11 mouse cellular contexts compared by ENCODE assay signal in the genomic region with DNA sequence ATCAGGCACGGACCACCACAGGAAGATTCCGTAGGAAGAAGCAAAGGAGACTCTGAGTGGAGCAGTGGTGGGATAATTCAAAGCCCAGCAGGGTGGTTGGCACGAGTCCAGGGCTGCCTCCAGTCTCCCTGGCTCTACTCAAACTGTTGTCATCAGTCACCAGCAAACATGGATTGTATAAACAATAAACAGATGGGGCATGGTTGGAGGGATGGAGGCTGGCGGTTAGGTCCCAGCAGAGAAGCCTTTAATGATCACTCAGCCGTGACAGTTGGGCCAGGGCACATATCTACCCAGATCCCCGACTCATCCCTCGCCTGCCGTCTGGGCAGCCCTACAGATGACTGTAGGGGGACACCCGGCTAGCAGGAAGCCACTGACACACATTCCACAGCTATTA. TPM values are rescaled to one million over a fixed set of nuclear protein-coding genes. Genes with fewer than 3 reads are reported as not detected.
A peak's percentile ranks its signal among the peaks of the same experiment; 100 is the strongest.
DNase-seq lines count a peak whose midpoint lies in the region; ATAC-seq lines count a peak whose summit lies in the region.
"Had no signal": no experiment of that assay in that cellular context is flagged by ENCODE, and none has a peak within 500 bp of the region (broad histone marks: within the 10 kb centered on the region; RNA-seq: fewer than 3 reads in every experiment).

No protein-coding gene starts in this region.

- H3K27me3 ChIP-seq in embryonic facial prominence, embryonic 14.5 days (replicated peaks; ENCODE audit: control insufficient read depth, insufficient read depth, low read length): no peaks in the 10 kb centered on the region
- no peaks in the 10 kb centered on the region for H3K27me3 ChIP-seq in embryonic facial prominence, embryonic 10.5 days (replicated peaks; ENCODE audit: low read depth, poor library complexity, severe bottlenecking)
- no peaks in the 10 kb centered on the region for H3K27me3 ChIP-seq in hindbrain, embryonic 11.5 days (ENCODE audit: control insufficient read depth, insufficient read depth, low read length)
- H3K27me3 ChIP-seq: embryonic facial prominence, embryonic 12.5 days had no signal

- no peak overlapping the region for H3K27ac ChIP-seq in embryonic facial prominence, embryonic 14.5 days (replicated peaks; ENCODE audit: low read depth, low read length)
- H3K27ac ChIP-seq in embryonic facial prominence, embryonic 10.5 days (replicated peaks): no peak overlapping the region
- H3K27ac ChIP-seq in hindbrain, embryonic 11.5 days (ENCODE audit: low read depth, low read length): no peak overlapping the region
- H3K27ac ChIP-seq: embryonic facial prominence, embryonic 12.5 days had no signal

- peak; percentile 59 for DNase-seq in embryonic facial prominence, embryonic 14.5 days (ENCODE audit: low spot score)
- no peak for DNase-seq in embryonic facial prominence, embryonic 10.5 days (ENCODE audit: low spot score)
- peak; percentile 84 for DNase-seq in left cerebral cortex, postnatal 4 days
- DNase-seq in left cerebral cortex, adult 18-20 months (ENCODE audit: low spot score in 2 of 2): no peak
- DNase-seq in brain, adult 2 months (ENCODE audit: low read depth, low spot score): peak; percentile 30
- DNase-seq in hindbrain, embryonic 11.5 days (ENCODE audit: low spot score): peak; percentile 17
- DNase-seq in urinary bladder, adult 18-20 months (ENCODE audit: low spot score in 2 of 2): no peak
- no peak for DNase-seq in urinary bladder, postnatal 36 days (ENCODE audit: low spot score in 2 of 2)

- 11% methylated on average over 9 of the region's 9 CpGs for WGBS in embryonic facial prominence, embryonic 14.5 days
- 34% methylated on average over 9 of the region's 9 CpGs for WGBS in embryonic facial prominence, embryonic 10.5 days
- 22% methylated on average over 9 of the region's 9 CpGs for WGBS in hindbrain, embryonic 11.5 days

- H3K4me3 ChIP-seq in embryonic facial prominence, embryonic 14.5 days (ENCODE audit: low read depth, low read length): no peak overlapping the region
- H3K4me3 ChIP-seq in embryonic facial prominence, embryonic 10.5 days: no peak overlapping the region
- no peak overlapping the region for H3K4me3 ChIP-seq in hindbrain, embryonic 11.5 days (ENCODE audit: low read depth, low read length)
- H3K4me3 ChIP-seq: embryonic facial prominence, embryonic 12.5 days had no signal

- intact Hi-C loops in left cerebral cortex, postnatal 4 days (cut with DNase I): no loop called here

- H3K4me2 ChIP-seq in embryonic facial prominence, embryonic 14.5 days (ENCODE audit: low read depth, low read length): no peak overlapping the region
- H3K4me2 ChIP-seq in hindbrain, embryonic 11.5 days (replicated peaks; ENCODE audit: low read depth, low read length): no peak overlapping the region
- H3K4me2 ChIP-seq: embryonic facial prominence, embryonic 12.5 days had no signal

- H3K9ac ChIP-seq in embryonic facial prominence, embryonic 14.5 days (ENCODE audit: low read depth, low read length): no peak overlapping the region
- H3K9ac ChIP-seq in hindbrain, embryonic 11.5 days (ENCODE audit: low read depth, low read length): no peak overlapping the region
- H3K9ac ChIP-seq: embryonic facial prominence, embryonic 12.5 days had no signal

- ATAC-seq in embryonic facial prominence, embryonic 14.5 days (ENCODE audit: low read depth): peak; percentile 12; the same call in 1 of the 2 replicates
- ATAC-seq in hindbrain, embryonic 11.5 days (ENCODE audit: low FRiP score): no peak
- ATAC-seq: intestine, postnatal 0 days had no signal

- H3K36me3 ChIP-seq in embryonic facial prominence, embryonic 14.5 days (ENCODE audit: control insufficient read depth, insufficient read depth, low read length): no peaks in the 10 kb centered on the region
- H3K36me3 ChIP-seq in embryonic facial prominence, embryonic 10.5 days (replicated peaks): no peaks in the 10 kb centered on the region
- no peaks in the 10 kb centered on the region for H3K36me3 ChIP-seq in hindbrain, embryonic 11.5 days (ENCODE audit: control insufficient read depth, insufficient read depth, low read length)
- H3K36me3 ChIP-seq: embryonic facial prominence, embryonic 12.5 days had no signal

- 0 out of 2 replicates have a peak, but pooled peaks cover 10% of the 10 kb centered on the region for H3K4me1 ChIP-seq in embryonic facial prominence, embryonic 14.5 days (ENCODE audit: control insufficient read depth, insufficient read depth, low read length)
- H3K4me1 ChIP-seq in embryonic facial prominence, embryonic 10.5 days: peaks cover 15% of the 10 kb centered on the region; the same call in 1 of the 2 replicates
- H3K4me1 ChIP-seq in hindbrain, embryonic 11.5 days (replicated peaks; ENCODE audit: control insufficient read depth, insufficient read depth, low read length): 0 out of 2 replicates have a peak, but pooled peaks cover 3% of the 10 kb centered on the region
- H3K4me1 ChIP-seq: embryonic facial prominence, embryonic 12.5 days had no signal

- no peaks in the 10 kb centered on the region for H3K9me3 ChIP-seq in embryonic facial prominence, embryonic 14.5 days (ENCODE audit: control insufficient read depth, low read length)
- H3K9me3 ChIP-seq in embryonic facial prominence, embryonic 10.5 days: no peaks in the 10 kb centered on the region
- H3K9me3 ChIP-seq in hindbrain, embryonic 11.5 days (ENCODE audit: control insufficient read depth, low read length): no peaks in the 10 kb centered on the region
- H3K9me3 ChIP-seq: embryonic facial prominence, embryonic 12.5 days had no signal

RNA-seq across cellular contexts. Expression of a gene that starts 38.3 kb away (rescaled TPM):
- polyA plus RNA-seq in embryonic facial prominence, embryonic 14.5 days (2014; fragmentation: Nextera tagmentation; extraction: Ambion mirVana): 18.4 and 22.9 TPM in 2 replicates
- 24.5 and 26.4 TPM in 2 replicates for polyA plus RNA-seq in embryonic facial prominence, embryonic 10.5 days (2016; fragmentation: Nextera tagmentation; extraction: Ambion mirVana)
- total RNA-seq in left cerebral cortex, postnatal 4 days (2021): 10 to 100 TPM; 39.3 to 39.8 TPM
- 10 to 100 TPM; 10.8 to 11.6 TPM for total RNA-seq in left cerebral cortex, adult 18-20 months (2021)
- polyA plus RNA-seq in hindbrain, embryonic 11.5 days (2014; fragmentation: Nextera tagmentation; extraction: Ambion mirVana): 31.4 and 34.1 TPM in 2 replicates

RNA-seq across cellular contexts. Expression of a gene that starts 39.1 kb away (rescaled TPM):
- polyA plus RNA-seq in embryonic facial prominence, embryonic 14.5 days (2014; fragmentation: Nextera tagmentation; extraction: Ambion mirVana): 30.6 and 36.3 TPM in 2 replicates
- polyA plus RNA-seq in embryonic facial prominence, embryonic 10.5 days (2016; fragmentation: Nextera tagmentation; extraction: Ambion mirVana): 4.0 and 5.0 TPM in 2 replicates
- 100 to 1,000 TPM; 152 to 158 TPM for total RNA-seq in left cerebral cortex, postnatal 4 days (2021)
- 10 to 100 TPM; 51.2 to 59.3 TPM for total RNA-seq in left cerebral cortex, adult 18-20 months (2021)
- polyA plus RNA-seq in hindbrain, embryonic 11.5 days (2014; fragmentation: Nextera tagmentation; extraction: Ambion mirVana): 10.4 and 13.0 TPM in 2 replicates
- total RNA-seq: megakaryocyte progenitor cell, adult 5-6 weeks had no signal

Comparison
In these comparisons a context has a peak if more than half of its experiments do, and no peak if none do; other contexts are left out.
1. DNase-seq: peak in embryonic facial prominence, embryonic 14.5 days (single experiment), left cerebral cortex, postnatal 4 days (single experiment), brain, adult 2 months (single experiment) and hindbrain, embryonic 11.5 days (single experiment); none in embryonic facial prominence, embryonic 10.5 days (single experiment), left cerebral cortex, adult 18-20 months (0 of 2), urinary bladder, adult 18-20 months (0 of 2) and urinary bladder, postnatal 36 days (0 of 2).